Mouse (Mus musculus): ENCODE results near the gene Tspan5. TPM values are rescaled to one million over a fixed set of nuclear protein-coding genes. Genes with fewer than 3 reads are reported as not detected.

Tspan5 gene
- 28.1 and 28.8 TPM in 2 replicates for total RNA-seq (2012; rRNA removed)
- polyA plus RNA-seq (2012; ENCODE audit: insufficient read depth in 1 of 2, insufficient read length in 2 of 2, low read depth in 1 of 2, low replicate concordance in 2 of 2, missing spikeins in 1 of 2): 10 to 100 TPM in 1 of 2 experiments, not detected in 1; 35.1 TPM

- 0 out of 2 replicates have a peak, but pooled peaks have one; percentile 3 for TF ChIP-seq USF1 (IDR thresholded peaks at IDR 0.05; ENCODE audit: low read depth, low read length)
- 0 out of 2 replicates have a peak, but pooled peaks have one; percentile 21 for TF ChIP-seq TBP (IDR thresholded peaks at IDR 0.05; ENCODE audit: low read depth, low read length)
- no peak for TF ChIP-seq BHLHE40 (IDR thresholded peaks at IDR 0.05; ENCODE audit: borderline replicate concordance, low read depth, low read length)
- TF ChIP-seq ZKSCAN1 (IDR thresholded peaks at IDR 0.05; ENCODE audit: low read depth, low read length): no peak
- no peak for TF ChIP-seq RCOR1 (IDR thresholded peaks at IDR 0.05; ENCODE audit: low read depth, low read length)
- TF ChIP-seq MAX (IDR thresholded peaks at IDR 0.05; ENCODE audit: low read length): peak; percentile 76
- TF ChIP-seq NELFE (IDR thresholded peaks at IDR 0.05; ENCODE audit: low read depth, low read length): peak; percentile 71
- peak; percentile 75 to 79 for TF ChIP-seq POLR2A (IDR thresholded peaks at IDR 0.05; ENCODE audit: control insufficient read depth in 1 of 2, insufficient read depth in 1 of 2, low read depth in 1 of 2, low read length in 2 of 2, poor library complexity in 1 of 2)
- no peak for TF ChIP-seq MYB (IDR thresholded peaks at IDR 0.05; ENCODE audit: low read depth, low read length)
- TF ChIP-seq MAFK (IDR thresholded peaks at IDR 0.05; ENCODE audit: borderline replicate concordance, low read depth, low read length): no peak
- no peak for TF ChIP-seq CHD2 (IDR thresholded peaks at IDR 0.05; ENCODE audit: low read length)
- TF ChIP-seq SIN3A (IDR thresholded peaks at IDR 0.05; ENCODE audit: low read length): peak; percentile 43; the same call in 1 of the 2 replicates
- TF ChIP-seq POLR2AphosphoS2 (IDR thresholded peaks at IDR 0.05; ENCODE audit: low read length): peak; percentile 63; the same call in 1 of the 2 replicates
- TF ChIP-seq TCF12 (IDR thresholded peaks at IDR 0.05; ENCODE audit: low read depth, low read length): no peak
- TF ChIP-seq TAL1 (IDR thresholded peaks at IDR 0.05; ENCODE audit: low read length): no peak
- peak; percentile 51; the same call in 1 of the 2 replicates for TF ChIP-seq ZMIZ1 (IDR thresholded peaks at IDR 0.05; ENCODE audit: low read depth, low read length)
- 0 out of 2 replicates have a peak, but pooled peaks have one; percentile 10 for TF ChIP-seq HCFC1 (IDR thresholded peaks at IDR 0.05; ENCODE audit: low read depth, low read length)
- TF ChIP-seq MXI1 (IDR thresholded peaks at IDR 0.05; ENCODE audit: low read depth, low read length): peak; percentile 74; the same call in 1 of the 2 replicates
- peak; percentile 39; the same call in 1 of the 2 replicates for TF ChIP-seq MAZ (IDR thresholded peaks at IDR 0.05; ENCODE audit: low read depth, low read length)
- no peak for TF ChIP-seq UBTF (IDR thresholded peaks at IDR 0.05; ENCODE audit: borderline replicate concordance, insufficient read depth, low read depth, low read length)
- no peak for TF ChIP-seq CHD1 (IDR thresholded peaks at IDR 0.05; ENCODE audit: low read depth, low read length)
- TF ChIP-seq NRF1 (IDR thresholded peaks at IDR 0.05; ENCODE audit: insufficient read depth, low read depth, low read length, poor library complexity, severe bottlenecking): peak; percentile 55; the same call in 1 of the 2 replicates
- TF ChIP-seq GABPA (IDR thresholded peaks at IDR 0.05; ENCODE audit: low read depth, low read length): no peak
- TF ChIP-seq ZNF384 (IDR thresholded peaks at IDR 0.05; ENCODE audit: low read depth, low read length): no peak
- no peak for TF ChIP-seq RAD21 (IDR thresholded peaks at IDR 0.05; ENCODE audit: low read depth, low read length)
- no peak for TF ChIP-seq ETS1 (IDR thresholded peaks at IDR 0.05; ENCODE audit: low read depth, low read length)
- TF ChIP-seq SMC3 (IDR thresholded peaks at IDR 0.05; ENCODE audit: low read depth, low read length): no peak
- Histone ChIP-seq H3K27me3 (ENCODE audit: control insufficient read depth in 1 of 2, insufficient read depth in 2 of 2, low read length in 2 of 2) (no peaks in the 10 kb centered on the region), H3K4me3 (ENCODE audit: control insufficient read depth in 1 of 2, insufficient read depth in 1 of 2, low read depth in 2 of 2, low read length in 2 of 2) (peak within 1 kb of the TSS; percentile 92 to 98)
Measured at GRCm38 (mm10) chr3:138741649-138742565, at the start of gene Tspan5. Tspan5 (plus strand) TSS chr3:138742195.

More at GRCm38 (mm10) chr3:138741649-138742565, at the start of gene Tspan5:
- Histone ChIP-seq H3K36me3 (ENCODE audit: control insufficient read depth in 1 of 2, insufficient read depth in 2 of 2, low read length in 2 of 2) (peaks cover 0 to 49% of the 10 kb centered on the region in 2 experiments; a peak in 2 of 4 replicates), H3K9me3 (replicated peaks; ENCODE audit: insufficient read depth, low read length) (no peaks in the 10 kb centered on the region), H3K9ac (ENCODE audit: control insufficient read depth, low read depth, low read length, poor library complexity, severe bottlenecking) (peak within 1 kb of the TSS; percentile 77), H3K79me2 (ENCODE audit: control insufficient read depth, insufficient read depth, low read length, poor library complexity) (peaks cover 31% of the 10 kb centered on the region), H3K4me1 (ENCODE audit: control insufficient read depth in 1 of 2, insufficient read depth in 2 of 2, low read length in 2 of 2) (peaks cover 38 to 57% of the 10 kb centered on the region in 2 experiments), H3K27ac (ENCODE audit: control insufficient read depth, low read depth, low read length) (peak within 1 kb of the TSS; percentile 94)
- peak; percentile 79 for DNase-seq (ENCODE audit: low read depth, low spot score)

Measured in MEL (cell line).